Mouse (Mus musculus) forebrain, embryonic 12.5 days (tissue): ENCODE measurements at regions not wholly inside any gene's neighbourhood (a gene's known extent, or its start where the extent isn't known, plus 50 kb on each side); places are given as distances from the start of the nearest gene placed in this dataset.
"Not testable (repeated sequence)": the region's sequence is repeated elsewhere in the genome, so short reads cannot be mapped to it uniquely, and the experiment has no call there.

Source experiments
- ATAC-seq: fragments of 200-750 bp; cut with Nextera tagmentation; 2 replicates; pipeline ENCODE4 v1.8.0; 2017; ENCODE audit warnings: moderate TSS enrichment; ENCODE audit not compliant: low FRiP score
- H3K27ac ChIP-seq: fragments of 300-500 bp; sonication (generic); 2 replicates; pipeline ENCODE4 v1.5.1; 2016; ENCODE audit warnings: mild to moderate bottlenecking
- H3K27me3 ChIP-seq: fragments of 300-500 bp; sonication (generic); 2 replicates; pipeline ENCODE4 v1.6.1; 2016; ENCODE audit warnings: mild to moderate bottlenecking
- H3K36me3 ChIP-seq: fragments of 300-500 bp; sonication (generic); replicated peaks from 2 replicates; pipeline ENCODE4 v1.6.1; 2016; ENCODE audit warnings: mild to moderate bottlenecking
- H3K4me1 ChIP-seq: fragments of 300-500 bp; sonication (generic); 2 replicates; pipeline ENCODE4 v1.6.1; 2016
- H3K4me2 ChIP-seq: fragments of 300-500 bp; sonication (generic); 2 replicates; pipeline ENCODE4 v1.6.1; 2016; ENCODE audit warnings: mild to moderate bottlenecking, moderate library complexity
- H3K4me3 ChIP-seq: fragments of 300-500 bp; sonication (generic); replicated peaks from 2 replicates; pipeline ENCODE4 v1.5.1; 2016; ENCODE audit warnings: mild to moderate bottlenecking
- H3K9ac ChIP-seq: fragments of 300-500 bp; sonication (generic); 2 replicates; pipeline ENCODE4 v1.6.1; 2016; ENCODE audit warnings: mild to moderate bottlenecking
- H3K9me3 ChIP-seq: fragments of 300-500 bp; sonication (generic); 2 replicates; pipeline ENCODE4 v1.6.1; 2016
- WGBS: fragments of 180-500 bp; shearing (Covaris S2); methylation state at CpG from one replicate; pipeline ENCODE4 v1.1.7; 2016; 5-methylcytosine and 5-hydroxymethylcytosine counted together

DNA sequence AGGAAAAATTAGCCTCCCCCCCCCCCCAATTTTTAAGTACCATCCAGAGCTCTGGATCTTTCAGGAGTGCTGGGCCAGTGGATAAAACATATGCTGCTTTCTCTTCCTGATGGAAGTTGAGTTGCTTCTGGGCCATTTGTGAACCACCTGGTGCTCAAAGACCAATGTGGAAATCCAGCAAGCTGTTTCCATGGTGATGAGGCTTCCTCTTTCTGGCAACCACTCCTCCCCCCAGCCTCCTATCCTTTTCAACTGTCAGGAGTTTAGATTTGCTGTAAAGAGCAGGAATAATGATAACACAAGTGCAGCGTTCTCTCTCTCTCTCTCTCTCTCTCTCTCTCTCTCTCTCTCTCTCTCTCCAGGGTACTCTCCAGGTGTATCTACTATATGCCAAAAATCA lies 141.8 kb upstream of the Smlr1 start:
- H3K9me3 ChIP-seq: no peaks in the 10 kb centered on the region
- no peak overlapping the region for H3K27ac ChIP-seq
- H3K4me3 ChIP-seq: no peak overlapping the region
- peak; percentile 72; the same call in 1 of the 2 replicates for ATAC-seq
- no peak overlapping the region for H3K9ac ChIP-seq
- H3K4me1 ChIP-seq: peaks cover 6% of the 10 kb centered on the region; the same call in 1 of the 2 replicates
- H3K27me3 ChIP-seq: no peaks in the 10 kb centered on the region
- 59% methylated on average over 1 of the region's 1 CpGs for WGBS
- H3K4me2 ChIP-seq: no peak overlapping the region
- H3K36me3 ChIP-seq: no peaks in the 10 kb centered on the region

- 85% methylated on average over 10 of the region's 10 CpGs for WGBS
- Histone ChIP-seq H3K9me3 (no peaks in the 10 kb centered on the region), H3K27ac (no peak overlapping the region), H3K36me3 (no peaks in the 10 kb centered on the region), H3K9ac (no peak overlapping the region), H3K4me3 (no peak overlapping the region), H3K27me3 (no peaks in the 10 kb centered on the region), H3K4me1 (peaks cover 6% of the 10 kb centered on the region; the same call in 1 of the 2 replicates), H3K4me2 (no peak overlapping the region)
- no peak for ATAC-seq
These were observed 139.3 kb upstream of the Smlr1 start for GRCm38 (mm10) chr10:25675368-25675767.

GRCm38 (mm10) chr10:25670061-25670460 lies 134.0 kb upstream of the Smlr1 start:
- 100% methylated on average over 1 of the region's 1 CpGs for WGBS
- no peaks in the 10 kb centered on the region for H3K9me3 ChIP-seq
- H3K4me1 ChIP-seq: no peaks in the 10 kb centered on the region
- ATAC-seq: no peak
- no peak overlapping the region for H3K4me2 ChIP-seq
- no peak overlapping the region for H3K27ac ChIP-seq
- H3K27me3 ChIP-seq: no peaks in the 10 kb centered on the region
- H3K9ac ChIP-seq: no peak overlapping the region
- H3K4me3 ChIP-seq: no peak overlapping the region
- H3K36me3 ChIP-seq: no peaks in the 10 kb centered on the region

- 74% methylated on average over 16 of the region's 16 CpGs for WGBS
- H3K4me3 ChIP-seq: no peak overlapping the region
- no peaks in the 10 kb centered on the region for H3K36me3 ChIP-seq
- no peak overlapping the region for H3K27ac ChIP-seq
- H3K9ac ChIP-seq: no peak overlapping the region
- no peaks in the 10 kb centered on the region for H3K9me3 ChIP-seq
- no peaks in the 10 kb centered on the region for H3K4me1 ChIP-seq
- no peaks in the 10 kb centered on the region for H3K27me3 ChIP-seq
- no peak overlapping the region for H3K4me2 ChIP-seq
- ATAC-seq: 0 out of 2 replicates have a peak, but pooled peaks have one; percentile 20
These were observed 116.9 kb upstream of the Smlr1 start for GRCm38 (mm10) chr10:25652742-25653563.

DNA sequence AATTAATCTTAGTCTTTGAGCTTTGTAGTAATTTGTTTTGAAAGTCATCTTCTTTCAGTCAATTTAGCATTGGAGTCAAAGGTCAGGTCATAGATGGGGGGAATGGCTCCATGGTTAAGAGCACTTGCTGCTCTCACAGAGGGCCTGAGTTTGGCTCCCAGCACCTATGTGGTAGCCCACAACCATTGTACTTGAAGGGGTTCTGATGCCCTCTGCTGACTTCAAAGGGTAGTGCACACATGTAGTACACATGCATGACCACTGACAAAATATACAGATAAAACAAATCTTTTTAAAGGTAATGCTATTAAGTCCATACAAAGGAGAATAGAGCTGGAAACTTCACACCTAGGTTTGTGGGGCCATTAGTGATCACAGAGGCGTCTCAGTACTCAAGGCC lies 111.7 kb upstream of the Smlr1 start:
- WGBS: 75% methylated on average over 1 of the region's 1 CpGs
- H3K27ac ChIP-seq: no peak overlapping the region
- H3K9ac ChIP-seq: no peak overlapping the region
- no peaks in the 10 kb centered on the region for H3K36me3 ChIP-seq
- no peak overlapping the region for H3K4me2 ChIP-seq
- no peak overlapping the region for H3K4me3 ChIP-seq
- no peaks in the 10 kb centered on the region for H3K27me3 ChIP-seq
- ATAC-seq: no peak
- H3K9me3 ChIP-seq: no peaks in the 10 kb centered on the region
- H3K4me1 ChIP-seq: no peaks in the 10 kb centered on the region

- 78% methylated on average over 3 of the region's 3 CpGs for WGBS
- Histone ChIP-seq H3K27ac (no peak overlapping the region), H3K9ac (no peak overlapping the region), H3K4me2 (no peak overlapping the region), H3K27me3 (no peaks in the 10 kb centered on the region), H3K9me3 (no peaks in the 10 kb centered on the region), H3K4me1 (no peaks in the 10 kb centered on the region; the same call in 1 of the 2 replicates), H3K4me3 (no peak overlapping the region), H3K36me3 (no peaks in the 10 kb centered on the region)
- no peak for ATAC-seq
These were observed 107.5 kb upstream of the Smlr1 start for GRCm38 (mm10) chr10:25643518-25643993.

DNA sequence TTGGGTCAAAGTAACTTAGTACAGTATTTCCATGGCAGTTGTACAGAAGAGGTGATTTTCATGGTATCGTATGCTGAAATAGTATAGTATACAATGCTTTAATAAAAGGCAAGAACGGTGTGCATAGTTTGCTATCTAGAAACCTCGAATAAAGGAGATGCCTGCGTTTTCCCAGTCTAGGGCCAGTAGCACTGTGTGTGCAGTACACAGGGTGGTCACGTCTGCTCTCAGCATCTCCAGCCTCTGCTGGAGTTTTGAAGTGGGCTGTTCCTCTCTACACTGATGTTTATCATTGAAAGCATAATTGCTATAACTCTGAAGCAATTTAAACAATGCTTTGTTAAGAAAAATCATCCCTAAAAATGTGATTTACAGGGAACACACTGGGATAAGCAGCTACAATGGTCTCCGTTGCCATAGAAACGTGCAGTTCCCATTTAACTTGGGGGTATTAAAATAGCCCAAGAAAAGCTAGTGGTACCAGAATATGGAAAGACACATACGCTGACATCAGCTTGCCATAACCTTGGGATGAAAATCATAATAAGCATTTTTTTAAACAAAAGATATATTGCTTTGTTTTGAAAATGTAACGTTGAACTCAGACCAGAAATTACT lies 106.1 kb upstream of the Smlr1 start:
- Histone ChIP-seq H3K4me1 (no peaks in the 10 kb centered on the region; the same call in 1 of the 2 replicates), H3K9ac (no peak overlapping the region), H3K9me3 (no peaks in the 10 kb centered on the region), H3K4me3 (no peak overlapping the region), H3K4me2 (no peak overlapping the region), H3K36me3 (no peaks in the 10 kb centered on the region), H3K27me3 (no peaks in the 10 kb centered on the region), H3K27ac (no peak overlapping the region)
- WGBS: 87% methylated on average over 9 of the region's 9 CpGs
- ATAC-seq: no peak

GRCm38 (mm10) chr10:25633058-25633614 lies 97.1 kb upstream of the Smlr1 start:
- H3K27me3 ChIP-seq: no peaks in the 10 kb centered on the region
- no peak for ATAC-seq
- no peaks in the 10 kb centered on the region for H3K36me3 ChIP-seq
- H3K4me1 ChIP-seq: no peaks in the 10 kb centered on the region
- H3K27ac ChIP-seq: no peak overlapping the region
- H3K4me2 ChIP-seq: no peak overlapping the region
- no peak overlapping the region for H3K4me3 ChIP-seq
- H3K9ac ChIP-seq: no peak overlapping the region
- H3K9me3 ChIP-seq: no peaks in the 10 kb centered on the region
- 68% methylated on average over 4 of the region's 4 CpGs for WGBS

- Histone ChIP-seq H3K36me3 (no peaks in the 10 kb centered on the region), H3K4me1 (no peaks in the 10 kb centered on the region), H3K27ac (no peak overlapping the region), H3K27me3 (no peaks in the 10 kb centered on the region), H3K4me2 (no peak overlapping the region), H3K9me3 (no peaks in the 10 kb centered on the region), H3K9ac (no peak overlapping the region), H3K4me3 (no peak overlapping the region)
- ATAC-seq: no peak
- WGBS: 94% methylated on average over 7 of the region's 7 CpGs
These were observed 96.2 kb upstream of the Smlr1 start for GRCm38 (mm10) chr10:25632306-25632705.

- Histone ChIP-seq H3K27ac (no peak overlapping the region), H3K4me2 (no peak overlapping the region), H3K36me3 (no peaks in the 10 kb centered on the region), H3K9ac (no peak overlapping the region), H3K4me3 (no peak overlapping the region), H3K9me3 (no peaks in the 10 kb centered on the region), H3K27me3 (no peaks in the 10 kb centered on the region), H3K4me1 (peaks cover 8% of the 10 kb centered on the region)
- WGBS: 71% methylated on average over 5 of the region's 5 CpGs
- no peak for ATAC-seq
These were observed 86.5 kb upstream of the Smlr1 start for GRCm38 (mm10) chr10:25622585-25622984.

DNA sequence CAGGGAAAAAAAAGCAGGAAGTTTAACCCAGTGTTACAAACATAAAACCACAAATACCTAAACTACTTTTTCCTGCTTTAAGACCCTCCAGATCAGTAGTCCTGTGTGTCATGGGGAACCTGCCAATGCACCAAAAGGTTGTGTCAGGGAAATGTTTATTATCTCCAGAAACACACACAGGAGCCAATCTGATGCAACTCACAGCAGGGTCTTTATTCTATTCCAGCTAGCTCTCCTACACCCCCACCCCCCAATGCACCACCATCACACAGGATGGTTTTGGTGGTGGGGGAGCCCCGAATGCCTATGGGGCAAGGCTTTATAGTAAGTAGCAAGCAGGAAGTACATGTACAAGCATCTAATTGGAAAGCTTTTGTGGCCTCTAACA lies 85.7 kb upstream of the Smlr1 start:
- H3K9me3 ChIP-seq, H3K36me3 ChIP-seq, H3K27ac ChIP-seq, H3K27me3 ChIP-seq, H3K4me3 ChIP-seq, H3K4me1 ChIP-seq, H3K9ac ChIP-seq: not testable (repeated sequence)
- peak; percentile 23; the same call in 1 of the 2 replicates for ATAC-seq
- peak overlapping the region; percentile 25; the same call in 1 of the 2 replicates for H3K4me2 ChIP-seq
- 28% methylated on average over 1 of the region's 1 CpGs for WGBS

DNA sequence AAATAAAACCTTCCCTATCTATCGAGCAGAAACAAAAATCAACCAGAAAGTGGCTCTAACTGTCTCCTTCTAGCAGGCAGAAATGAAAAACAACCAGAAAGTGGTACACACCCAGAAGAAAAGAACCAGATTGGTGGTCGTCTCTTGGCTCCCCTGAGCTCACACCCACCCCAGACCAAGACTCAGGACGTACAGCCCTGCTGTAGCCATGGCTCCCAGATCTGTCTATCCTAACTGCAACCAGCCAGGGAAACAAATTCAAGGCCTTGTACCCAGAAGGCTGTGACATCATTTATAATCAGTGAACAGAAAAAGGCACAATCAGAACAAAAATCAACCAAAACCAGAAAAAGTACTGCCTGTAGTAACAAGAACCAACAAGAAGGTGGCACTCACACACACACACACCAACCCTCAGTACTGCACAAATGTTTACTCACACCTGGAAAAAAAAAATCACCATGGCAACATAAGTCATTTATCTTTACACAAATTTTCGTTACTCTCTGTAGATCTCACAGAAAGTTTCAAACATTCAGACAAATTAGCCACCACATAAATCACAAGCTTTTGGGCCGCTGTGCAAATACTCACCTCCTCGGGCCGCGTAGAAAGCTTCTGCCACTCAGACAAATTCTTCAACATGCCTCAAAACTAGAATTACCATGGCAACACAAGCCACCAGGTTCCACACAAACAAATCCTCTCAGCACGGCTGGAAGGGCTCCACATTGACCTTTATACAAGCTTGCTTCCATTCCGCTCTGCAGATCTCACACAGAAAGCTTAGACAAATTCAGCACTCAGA lies 85.1 kb upstream of the Smlr1 start:
- H3K27me3 ChIP-seq: no peaks in the 10 kb centered on the region
- no peaks in the 10 kb centered on the region for H3K9me3 ChIP-seq
- ATAC-seq: peak; percentile 77; the same call in 1 of the 2 replicates
- peak overlapping the region; percentile 25 for H3K4me2 ChIP-seq
- WGBS: 44% methylated on average over 10 of the region's 10 CpGs
- no peaks in the 10 kb centered on the region for H3K36me3 ChIP-seq
- no peak overlapping the region for H3K4me3 ChIP-seq
- no peak overlapping the region for H3K9ac ChIP-seq
- no peak overlapping the region for H3K27ac ChIP-seq
- H3K4me1 ChIP-seq: peaks cover 8% of the 10 kb centered on the region
